Mouse (Mus musculus) G1E (cell line): ENCODE data around the gene Cdk16. TPM values are rescaled to one million over a fixed set of nuclear protein-coding genes. Genes with fewer than 3 reads are reported as not detected.
A peak's percentile ranks its signal among the peaks of the same experiment; 100 is the strongest.
"Not testable (repeated sequence)": the region's sequence is repeated elsewhere in the genome, so short reads cannot be mapped to it uniquely, and the experiment has no call there.

Source experiments
- ATAC-seq: 2 replicates; pipeline ENCODE4 v1.8.0; 2016; ENCODE audit warnings: mild to moderate bottlenecking; ENCODE audit not compliant: insufficient number of reproducible peaks, poor library complexity, low FRiP score, severe bottlenecking; ENCODE audit errors: extremely low read depth
- DNase-seq: peaks from one replicate; pipeline ENCODE4 v3.0.0; 2012; ENCODE audit warnings: low spot score
- H3K27me3 ChIP-seq: 2 replicates; pipeline ENCODE4 v1.6.1; 2012; ENCODE audit warnings: mild to moderate bottlenecking, low read length, inconsistent platforms; ENCODE audit not compliant: insufficient read depth
- H3K36me3 ChIP-seq: replicated peaks from 2 replicates; pipeline ENCODE3; 2012; ENCODE audit warnings: mild to moderate bottlenecking, inconsistent platforms
- H3K4me1 ChIP-seq: 2 replicates; pipeline ENCODE4 v1.6.1; 2012; ENCODE audit warnings: low read depth, low read length, inconsistent platforms, mixed read lengths; ENCODE audit not compliant: insufficient read depth
- H3K4me3 ChIP-seq: 2 replicates; pipeline ENCODE4 v1.5.1; 2012; ENCODE audit warnings: low read depth, mild to moderate bottlenecking, inconsistent platforms, low read length, moderate library complexity, mixed read lengths
- H3K9me3 ChIP-seq: replicated peaks from 2 replicates; pipeline ENCODE4 v1.6.1; 2012; ENCODE audit warnings: inconsistent platforms
- CTCF ChIP-seq: IDR thresholded peaks from 2 replicates; pipeline ENCODE4 v1.5.1; 2012; ENCODE audit warnings: low read depth, low read length, inconsistent platforms, mixed read lengths
- GATA1 ChIP-seq: IDR thresholded peaks from 2 replicates; pipeline ENCODE4 v1.6.1; 2012; ENCODE audit warnings: borderline replicate concordance, low read length, inconsistent platforms, mixed read lengths
- GATA2 ChIP-seq: IDR thresholded peaks from 2 replicates; pipeline ENCODE4 v1.6.1; 2012; ENCODE audit warnings: low read depth, low read length, inconsistent platforms, borderline replicate concordance
- POLR2AphosphoS5 ChIP-seq: IDR thresholded peaks from 2 replicates; pipeline ENCODE4 v1.6.1; 2012; ENCODE audit warnings: low read depth, low read length, inconsistent platforms; ENCODE audit not compliant: insufficient replicate concordance
- TAL1 ChIP-seq: conservative IDR thresholded peaks from 2 replicates; pipeline ENCODE4 v1.6.1; 2012; ENCODE audit warnings: low read depth, low read length, inconsistent platforms, mixed read lengths
- polyA plus RNA-seq: library from polyadenylated mRNA; stranded (reverse); fragments of >175 nt; gene quantifications from 2 replicates; pipeline ENCODE4 v1.2.3, GENCODE M21; 2012
- total RNA-seq, 2 experiments: library from RNA; stranded (forward) in 1 of 2; stranded (reverse) in 1 of 2; fragments of 200-1000 nt in 1 of 2; fragments of >200 nt in 1 of 2; fragmentation: Nextera tagmentation in 1 of 2; gene quantifications; 2 replicates each; pipeline ENCODE4 v1.2.3; 2014 to 2017

Cdk16 gene
- total and polyA plus RNA-seq, 3 experiments, result 34.9 to 130 (median 67.0) TPM

DNA sequence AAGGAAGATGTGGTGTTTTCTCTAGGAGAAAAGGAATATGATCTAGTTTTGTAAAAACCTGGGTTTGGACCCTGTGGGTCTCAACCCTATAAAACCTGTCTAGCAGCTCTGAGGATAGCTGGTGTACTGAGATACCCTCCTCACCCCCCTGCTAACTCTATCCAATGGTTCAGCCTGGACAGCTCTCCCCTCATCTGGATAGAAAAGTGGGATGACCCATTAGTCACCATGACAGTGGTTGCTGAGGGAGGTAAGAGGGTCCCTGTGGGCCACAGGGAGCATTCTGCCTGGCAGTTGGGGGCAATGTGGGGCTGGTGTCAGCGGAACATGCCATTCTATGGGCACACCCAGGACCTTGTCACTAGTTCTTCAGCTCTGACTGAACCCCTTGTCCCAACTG, 4.9 kb downstream of the Cdk16 start:
- ATAC-seq (no peak), DNase-seq (no peak)
- Histone ChIP-seq H3K9me3 (no peaks in the 10 kb centered on the region), H3K27me3 (no peaks in the 10 kb centered on the region), H3K36me3 (peaks cover 72% of the 10 kb centered on the region), H3K4me3 (no peak overlapping the region), H3K4me1 (peaks cover 22% of the 10 kb centered on the region)
- no peak for TF ChIP-seq TAL1

DNA sequence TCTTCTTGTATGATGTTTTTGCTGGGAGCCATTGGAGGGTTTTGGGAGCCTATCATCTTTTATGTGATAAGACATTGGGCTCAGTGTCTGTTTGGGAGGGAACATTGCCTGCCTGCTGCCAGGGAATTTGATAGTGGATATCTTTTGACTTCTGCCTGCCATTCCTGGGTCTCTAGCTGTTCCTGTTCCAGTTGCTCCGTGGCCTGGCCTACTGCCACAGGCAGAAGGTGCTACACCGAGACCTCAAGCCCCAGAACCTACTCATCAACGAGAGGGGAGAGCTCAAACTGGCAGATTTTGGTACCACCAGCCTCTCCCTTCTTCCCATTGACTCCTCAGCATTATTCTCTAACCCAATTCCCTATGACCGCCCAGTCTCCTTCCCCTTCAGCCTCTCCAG, 8.1 kb downstream of the Cdk16 start:
- peaks cover 6% of the 10 kb centered on the region for H3K4me1 ChIP-seq
- no peak overlapping the region for H3K4me3 ChIP-seq
- H3K9me3 ChIP-seq, result no peaks in the 10 kb centered on the region
- no peak for TF ChIP-seq POLR2AphosphoS5
- no peak for TF ChIP-seq GATA2
- no peak for TF ChIP-seq GATA1
- TF ChIP-seq TAL1, result no peak
- no peak for TF ChIP-seq CTCF
- H3K36me3 ChIP-seq, result peaks cover 91% of the 10 kb centered on the region
- no peaks in the 10 kb centered on the region for H3K27me3 ChIP-seq
- DNase-seq, result no peak
- ATAC-seq, result no peak

DNA sequence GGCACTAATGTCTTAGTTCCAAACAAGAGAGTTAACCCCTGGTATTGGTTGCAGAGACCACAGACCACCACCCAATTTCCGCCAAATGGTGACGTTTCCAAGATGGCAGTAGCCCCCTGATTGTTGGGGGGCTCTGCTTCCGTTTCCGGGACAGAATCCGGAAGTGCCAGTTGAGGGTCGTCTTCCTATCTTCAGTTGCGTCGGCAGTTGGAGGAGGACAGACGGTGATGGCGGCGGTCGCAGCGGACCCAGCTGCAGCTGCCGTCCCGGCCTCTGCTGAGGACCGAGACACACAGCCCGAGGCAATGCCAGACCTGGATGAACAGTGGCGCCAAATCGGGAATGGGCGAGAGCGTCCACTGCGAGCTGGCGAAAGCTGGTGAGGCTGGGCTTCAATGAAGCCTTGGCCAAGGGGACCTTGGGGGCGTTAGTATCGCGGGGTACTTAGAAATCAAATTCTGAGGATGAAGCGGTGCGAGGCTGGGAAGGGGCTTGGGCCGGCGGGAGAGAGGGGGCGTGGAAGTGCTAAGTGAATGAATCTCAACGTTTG, 16.1 kb downstream of the Cdk16 start, which contains the start of gene Usp11:
Usp11 (plus strand) TSS at position 166 of the 550 bp plus-strand sequence.
- Histone ChIP-seq H3K36me3 (peaks cover 35% of the 10 kb centered on the region), H3K27me3 (no peaks in the 10 kb centered on the region), H3K4me3 (peak within 1 kb of the TSS; percentile 79), H3K9me3 (no peaks in the 10 kb centered on the region), H3K4me1 (peaks cover 11% of the 10 kb centered on the region; the same call in 1 of the 2 replicates)
- DNase-seq, result peak; percentile 42
- TF ChIP-seq GATA1, result no peak
- TF ChIP-seq CTCF, result no peak
- no peak for TF ChIP-seq TAL1
- no peak for TF ChIP-seq GATA2
- TF ChIP-seq POLR2AphosphoS5, result no peak
- ATAC-seq, result no peak

DNA sequence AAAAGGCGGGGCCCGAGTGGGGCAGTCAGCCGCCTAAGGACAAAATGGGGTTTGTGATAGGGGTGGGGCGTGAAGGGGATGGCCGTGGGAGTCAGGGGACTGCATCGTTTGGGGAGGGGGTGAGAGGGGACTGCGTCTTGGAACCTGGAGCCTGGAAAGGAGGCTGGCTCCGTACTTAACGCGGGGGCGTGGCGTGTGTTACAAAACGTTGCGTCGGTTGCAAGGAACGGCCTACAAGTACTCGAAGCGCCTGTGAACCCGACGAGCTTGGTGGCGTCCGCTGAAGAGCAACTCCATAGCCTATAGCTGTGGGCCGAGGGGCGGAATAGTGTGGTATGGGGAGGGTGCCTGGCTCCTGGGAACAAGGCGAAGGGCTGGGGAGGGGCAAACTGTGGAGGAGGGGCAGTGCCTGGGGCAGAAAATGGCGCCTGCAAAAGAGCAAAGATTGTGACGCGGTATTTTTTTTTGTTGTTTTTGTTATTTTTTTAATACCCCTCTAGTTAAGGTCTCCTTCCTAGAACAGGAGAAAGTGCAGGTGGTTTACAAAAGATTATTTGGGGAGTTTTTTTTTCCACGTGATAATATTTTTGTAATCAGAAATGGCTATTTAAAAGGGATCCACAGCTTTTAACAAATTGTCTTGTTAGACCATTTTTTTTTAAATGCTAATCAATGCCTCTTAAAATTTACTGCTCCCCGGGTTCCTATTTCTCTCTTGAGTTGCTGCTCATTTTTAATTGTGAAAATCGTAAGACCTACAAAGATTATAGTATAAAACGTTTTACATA, 16.7 kb downstream of the Cdk16 start:
- H3K36me3 ChIP-seq, result peaks cover 29% of the 10 kb centered on the region
- TF ChIP-seq GATA2 (no peak), GATA1 (no peak), CTCF (no peak), TAL1 (no peak), POLR2AphosphoS5 (no peak)

DNA sequence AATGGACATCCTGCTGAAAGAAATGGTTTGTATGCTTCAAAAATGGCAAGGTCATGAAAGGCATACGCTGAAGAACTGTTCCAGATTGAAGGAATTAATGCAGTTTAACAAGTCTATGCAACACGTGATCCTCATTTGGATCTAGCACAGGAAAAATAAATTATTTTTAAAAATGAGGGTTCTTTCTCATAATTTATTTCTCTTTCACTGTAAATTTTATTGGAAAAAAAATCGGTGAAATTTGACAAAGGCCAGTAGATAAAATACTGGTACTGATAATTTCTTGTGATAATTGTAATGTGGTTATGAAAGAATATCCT, 17.3 kb downstream of the Cdk16 start:
- no peaks in the 10 kb centered on the region for H3K9me3 ChIP-seq
- no peak for DNase-seq
- H3K4me3 ChIP-seq, result peak overlapping the region; percentile 79; the same call in 1 of the 2 replicates
- no peaks in the 10 kb centered on the region for H3K27me3 ChIP-seq
- H3K4me1 ChIP-seq, result peaks cover 11% of the 10 kb centered on the region; the same call in 1 of the 2 replicates
- H3K36me3 ChIP-seq, result peaks cover 26% of the 10 kb centered on the region
- no peak for TF ChIP-seq GATA2
- no peak for TF ChIP-seq TAL1
- TF ChIP-seq GATA1, result no peak
- no peak for TF ChIP-seq POLR2AphosphoS5
- no peak for TF ChIP-seq CTCF
- ATAC-seq, result no peak

More for the DNA sequence above, 16.7 kb downstream of the Cdk16 start:
- DNase-seq (peak; percentile 69), ATAC-seq (peak; percentile 94)
- Histone ChIP-seq H3K4me1 (peaks cover 11% of the 10 kb centered on the region; the same call in 1 of the 2 replicates), H3K4me3 (peak overlapping the region; percentile 79), H3K9me3 (no peaks in the 10 kb centered on the region), H3K27me3 (no peaks in the 10 kb centered on the region)

DNA sequence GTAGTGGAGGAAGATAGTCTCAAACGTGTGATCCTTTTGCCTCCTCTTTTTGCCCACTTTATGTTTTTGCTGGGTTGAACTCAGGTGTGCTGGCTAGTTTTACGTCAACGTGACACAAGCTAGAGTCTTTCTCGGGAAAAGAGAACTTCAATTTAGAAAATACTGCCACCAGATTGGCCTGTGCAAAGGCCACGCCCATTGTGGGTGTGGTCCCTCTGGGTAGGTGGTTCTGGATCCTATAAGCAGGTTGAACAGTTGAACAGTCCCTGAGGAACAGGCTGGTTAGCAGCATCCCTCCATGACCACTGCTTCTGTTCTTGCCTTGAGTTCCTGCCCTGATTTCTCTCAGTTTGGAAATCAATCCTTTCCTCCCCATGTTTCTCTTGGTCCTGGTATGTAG, 40.9 kb downstream of the Cdk16 start:
- no peak overlapping the region for H3K4me3 ChIP-seq
- no peak for ATAC-seq
- H3K9me3 ChIP-seq, result no peaks in the 10 kb centered on the region
- no peaks in the 10 kb centered on the region; the same call in 1 of the 2 replicates for H3K4me1 ChIP-seq
- H3K36me3 ChIP-seq, result no peaks in the 10 kb centered on the region
- no peak for TF ChIP-seq CTCF
- TF ChIP-seq GATA2, result no peak
- TF ChIP-seq GATA1, result no peak
- TF ChIP-seq POLR2AphosphoS5, result no peak
- TF ChIP-seq TAL1, result no peak
- no peaks in the 10 kb centered on the region for H3K27me3 ChIP-seq
- DNase-seq, result no peak

DNA sequence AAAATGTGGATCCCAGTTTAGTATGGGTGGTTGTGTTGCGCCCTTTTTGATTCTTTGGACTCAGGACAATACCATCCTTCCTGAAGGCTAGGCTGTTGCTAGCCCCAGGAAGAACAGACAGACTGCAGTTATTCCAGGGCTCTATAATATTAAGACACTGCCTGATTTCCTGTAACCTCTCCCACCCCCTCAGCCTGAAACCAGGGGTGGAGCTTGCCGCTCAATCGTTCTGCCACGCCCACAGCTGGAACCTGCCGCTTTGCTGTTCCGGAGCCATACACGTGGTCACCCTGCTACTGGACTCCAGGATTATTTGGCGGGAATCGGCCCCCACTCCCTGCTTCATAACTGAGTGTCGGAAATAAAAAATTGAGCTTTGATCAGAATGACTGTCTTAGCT, 42.3 kb downstream of the Cdk16 start:
- ATAC-seq, H3K36me3 ChIP-seq, H3K9me3 ChIP-seq, H3K27me3 ChIP-seq, H3K4me3 ChIP-seq, DNase-seq, H3K4me1 ChIP-seq: not testable (repeated sequence)
